Mouse (Mus musculus): Measurements from ENCODE around the gene Ctr9.

DNA sequence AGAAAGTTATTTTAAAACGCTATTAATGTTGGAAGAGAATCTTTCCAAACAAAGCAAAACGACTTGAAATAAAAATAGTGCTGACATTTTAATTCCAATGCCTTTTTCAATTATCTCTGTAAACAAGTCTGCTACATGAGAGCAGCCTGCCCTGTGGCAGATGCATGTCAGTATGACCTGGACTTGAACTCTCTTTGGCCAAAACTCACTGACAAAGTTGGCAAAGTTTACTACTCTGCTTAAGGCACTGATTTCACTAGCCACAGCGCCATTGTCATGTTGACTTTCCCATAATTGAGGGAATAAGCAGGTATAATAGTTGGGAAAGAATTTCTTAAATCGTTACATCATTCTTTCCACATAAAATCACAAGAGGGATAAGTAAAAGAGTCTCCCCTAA lies 7.9 kb upstream of the Ctr9 start:
- TF ChIP-seq POLR2A (IDR thresholded peaks at IDR 0.05; ENCODE audit: insufficient read depth, low read depth, low read length) = no peak
- no peak for TF ChIP-seq CTCF (IDR thresholded peaks at IDR 0.05; ENCODE audit: insufficient read depth, low read depth, low read length)

All from olfactory bulb, adult 2 months (tissue).